Mouse (Mus musculus) kidney, adult 2 months (tissue): Measurements from ENCODE around the gene Opa3.

ENCODE experiments used
- CTCF ChIP-seq: fragments of 200-500 bp; conservative IDR thresholded peaks from 2 replicates; pipeline ENCODE4 v1.5.1; 2011; ENCODE audit warnings: low read depth, mild to moderate bottlenecking, control low read depth, low read length, moderate library complexity, mixed read lengths; ENCODE audit not compliant: insufficient read depth, insufficient read length
- POLR2A ChIP-seq: fragments of 200-500 bp; IDR thresholded peaks from one replicate; pipeline ENCODE4 v1.6.1; 2011; ENCODE audit warnings: low read depth, low read length, control low read depth

DNA sequence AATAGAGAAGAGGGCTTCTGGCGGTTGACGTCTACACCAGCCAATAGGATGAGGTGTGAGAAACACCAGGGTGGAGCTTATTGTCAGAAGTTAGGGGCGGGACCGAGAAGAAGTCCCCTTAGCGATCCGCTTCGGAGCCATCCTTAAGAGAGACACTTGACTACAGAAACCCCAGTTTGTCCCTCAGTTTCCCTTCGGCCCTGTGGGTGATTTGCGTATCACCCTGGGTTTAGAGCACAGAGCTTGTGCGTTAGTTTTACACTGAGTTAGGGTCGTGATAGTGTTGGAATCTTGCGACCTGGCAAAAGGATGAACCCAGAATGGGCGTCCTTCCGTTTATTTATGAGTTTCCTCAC, 637 bp downstream of the Opa3 start:
- TF ChIP-seq CTCF (no peak), POLR2A (no peak)
